Mouse (Mus musculus) heart, postnatal 36 days (tissue): ENCODE data around the gene Eme2. TPM values are rescaled to one million over a fixed set of nuclear protein-coding genes. Genes with fewer than 3 reads are reported as not detected.

Experiments
- DNase-seq, 2 experiments: peaks; one replicate each; pipeline ENCODE4 v3.0.0; 2021 to 2022
- intact Hi-C: fragments of 180-260 bp; cut with DNase I; formaldehyde crosslinking; loops from one replicate; pipeline ENCODE4 v1.15.1; 2025
- total RNA-seq, 2 experiments: library from RNA; stranded (reverse); gene quantifications; 2 replicates each; pipeline ENCODE4 v1.2.3; 2021

Gene Eme2
- total RNA-seq, 2 experiments from 2014 or later: 18.8 to 19.0 TPM

GRCm38 (mm10) chr17:24881738-24882440 is 13.0 kb downstream of the Eme2 start:
- peak in 1 of 2 experiments; percentile 41 for DNase-seq
- intact Hi-C loops: loop anchor here (5.0 kb wide), 1 partner anchor 135 kb away; no protein-coding TSS in a partner anchor

DNA sequence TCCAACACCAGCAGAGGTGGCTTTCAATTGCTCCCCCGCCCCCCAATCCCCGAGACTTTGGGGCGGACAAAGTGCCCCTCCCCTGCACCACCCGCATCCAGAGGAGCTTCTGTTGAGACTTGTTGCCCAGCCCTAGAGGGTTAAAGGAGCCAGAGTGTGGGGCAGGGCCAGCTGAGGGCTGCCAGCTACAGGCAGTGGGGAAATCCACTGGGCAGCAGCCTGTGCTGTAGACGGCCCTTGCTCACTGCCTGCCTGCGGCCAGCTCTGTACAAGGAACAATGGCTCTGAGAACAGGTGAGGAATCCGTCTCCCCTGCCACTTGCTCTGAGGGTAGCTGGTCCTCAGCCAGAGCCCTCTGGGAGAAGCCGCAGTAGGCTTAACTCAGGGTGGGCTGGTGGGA is 16.4 kb downstream of the Eme2 start:
- intact Hi-C loops: no loop called here
- DNase-seq: no peak

- intact Hi-C loops: no loop called here
- peak; percentile 52 to 69 for DNase-seq
Observed at GRCm38 (mm10) chr17:24878117-24878397, 16.8 kb downstream of the Eme2 start.

GRCm38 (mm10) chr17:24877336-24878116 is 17.4 kb downstream of the Eme2 start:
- intact Hi-C loops: no loop called here
- DNase-seq: no peak

DNA sequence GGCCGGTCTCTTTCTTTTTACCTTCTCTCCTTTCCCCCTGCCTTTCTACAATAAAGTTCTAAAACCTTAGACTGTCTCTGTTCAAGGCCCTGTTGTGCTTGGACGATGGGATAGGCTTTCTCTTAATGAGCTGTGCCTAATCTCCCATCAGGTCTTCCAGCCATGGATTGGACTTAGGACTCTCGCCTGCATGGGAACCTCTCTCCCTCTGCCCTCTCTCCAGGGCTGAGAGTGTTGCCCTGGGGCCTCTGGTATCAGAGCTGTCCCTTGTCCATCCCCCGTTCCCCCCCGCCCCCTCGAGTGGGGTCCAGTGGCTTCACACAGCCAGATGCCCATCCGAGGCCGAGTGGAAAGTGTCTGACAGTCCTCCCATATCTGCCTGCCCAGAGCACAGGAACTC is 19.9 kb downstream of the Eme2 start:
- DNase-seq: no peak
- intact Hi-C loops: no loop called here

DNA sequence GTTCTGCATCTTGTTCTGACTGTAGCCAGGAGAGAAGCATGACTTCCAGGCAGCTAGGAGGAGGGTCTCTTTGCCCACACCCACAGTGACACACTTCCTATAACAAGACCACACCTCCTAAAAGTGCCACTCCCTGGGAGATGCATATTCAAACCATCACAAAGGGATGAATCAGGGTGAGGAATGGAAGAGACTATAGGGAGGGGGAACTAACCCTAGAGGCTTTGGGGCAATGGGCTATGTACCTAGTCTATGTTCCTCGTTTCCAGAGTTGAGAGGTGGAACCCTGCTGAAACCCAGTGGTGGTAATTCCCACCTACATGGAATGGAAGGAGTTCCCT is 20.5 kb downstream of the Eme2 start:
- intact Hi-C loops: no loop called here
- no peak for DNase-seq

DNA sequence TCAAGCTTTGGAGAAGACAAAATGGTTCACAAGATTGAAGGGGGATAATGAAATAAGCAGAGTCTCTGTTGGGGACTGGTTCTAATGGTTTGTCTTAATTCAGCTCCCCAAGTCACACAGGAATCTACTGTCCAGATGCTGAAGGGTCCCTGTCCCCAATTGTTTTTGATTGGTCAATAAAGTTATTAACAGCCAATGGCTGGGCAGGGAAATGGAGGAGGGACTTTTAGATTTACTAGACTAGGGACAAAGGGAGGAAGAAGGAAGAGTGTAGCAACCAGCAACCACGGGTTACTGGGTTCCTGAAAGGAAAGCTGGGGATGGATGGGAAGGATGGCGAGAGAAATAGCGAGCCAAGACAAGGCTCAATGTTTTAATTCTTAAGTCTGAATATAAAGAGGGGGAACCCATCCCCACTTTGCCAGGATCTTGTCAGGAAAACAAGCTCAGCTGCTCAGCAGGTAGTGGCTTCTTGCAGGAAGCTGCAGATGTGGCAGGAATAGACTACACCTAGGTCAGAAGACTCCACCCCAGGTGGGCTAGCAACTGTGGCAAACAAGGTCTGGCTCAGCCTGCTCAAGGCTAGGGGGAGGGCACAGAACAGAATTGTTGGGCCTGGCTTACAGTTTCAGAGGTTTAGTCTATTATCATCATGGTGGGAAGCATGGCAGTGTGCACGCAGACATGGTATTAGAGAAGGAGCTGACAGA is 21.0 kb downstream of the Eme2 start:
- intact Hi-C loops: no loop called here
- DNase-seq: no peak

- DNase-seq: no peak
- intact Hi-C loops: no loop called here
Observed at GRCm38 (mm10) chr17:24867914-24868313, 27.0 kb downstream of the Eme2 start.

DNA sequence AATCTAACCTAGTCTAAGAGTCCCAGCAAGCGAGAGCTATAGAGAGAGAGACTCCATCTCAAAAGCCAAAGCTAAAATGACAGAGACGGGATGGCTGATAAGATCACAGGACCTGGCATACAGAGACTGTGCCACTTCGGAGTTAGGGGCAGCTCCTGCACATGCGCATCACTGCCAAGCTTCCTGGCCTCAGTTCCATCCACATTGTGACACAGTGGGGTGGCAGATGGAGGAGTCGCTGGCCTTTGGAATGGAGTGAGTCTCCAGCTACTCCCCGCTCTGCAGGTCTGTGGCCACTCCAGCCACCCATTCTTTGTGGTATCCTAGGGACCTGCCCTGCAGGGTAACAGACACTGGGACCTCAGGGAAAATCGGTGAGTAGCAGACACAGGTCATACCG is 29.1 kb downstream of the Eme2 start, which contains the start of gene Igfals:
Gene Igfals, plus strand, starts transcription at position 222 of the 400 bp plus-strand sequence.
- intact Hi-C loops: no loop called here
- DNase-seq: no peak

DNA sequence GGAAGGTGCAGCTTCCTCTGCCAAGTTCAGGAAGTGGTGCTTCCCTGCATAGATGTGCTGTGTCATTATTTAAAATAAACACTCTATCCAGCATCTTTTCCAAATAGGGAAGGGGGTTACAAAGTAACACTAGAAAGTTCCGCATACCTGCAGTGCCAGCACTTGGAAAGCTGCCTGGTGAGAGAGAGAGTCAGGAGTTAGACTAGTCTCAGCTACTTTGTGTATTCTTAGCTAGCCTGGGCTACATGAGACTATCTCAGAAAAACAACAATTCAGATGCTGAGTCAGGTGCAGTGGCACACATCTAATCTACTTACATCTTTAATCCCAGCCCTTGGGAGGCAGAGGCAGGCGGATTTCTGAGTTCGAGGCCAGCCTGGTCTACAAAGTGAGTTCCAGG is 33.1 kb downstream of the Eme2 start:
- intact Hi-C loops: no loop called here
- DNase-seq: no peak

DNA sequence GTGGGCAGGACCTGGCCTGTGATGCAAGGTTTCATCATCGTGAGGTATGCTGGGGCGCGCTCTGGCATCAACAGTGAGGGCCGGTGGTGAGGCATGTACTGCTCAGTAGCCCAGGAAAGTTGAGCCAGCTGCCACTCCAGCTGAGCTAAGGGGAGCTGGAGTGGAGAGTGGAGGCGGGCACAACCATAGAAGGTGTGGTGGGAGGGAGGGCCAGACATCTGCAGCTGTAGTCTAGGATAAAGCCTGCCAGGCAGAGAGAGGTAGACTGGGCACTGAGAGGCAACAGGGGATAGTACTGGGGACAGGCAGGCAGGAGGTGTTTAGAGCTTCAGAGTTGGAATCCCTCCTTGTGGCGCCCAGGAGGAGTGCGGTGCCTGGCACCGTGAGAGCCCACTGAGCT is 34.8 kb downstream of the Eme2 start:
- no peak for DNase-seq
- intact Hi-C loops: no loop called here

DNA sequence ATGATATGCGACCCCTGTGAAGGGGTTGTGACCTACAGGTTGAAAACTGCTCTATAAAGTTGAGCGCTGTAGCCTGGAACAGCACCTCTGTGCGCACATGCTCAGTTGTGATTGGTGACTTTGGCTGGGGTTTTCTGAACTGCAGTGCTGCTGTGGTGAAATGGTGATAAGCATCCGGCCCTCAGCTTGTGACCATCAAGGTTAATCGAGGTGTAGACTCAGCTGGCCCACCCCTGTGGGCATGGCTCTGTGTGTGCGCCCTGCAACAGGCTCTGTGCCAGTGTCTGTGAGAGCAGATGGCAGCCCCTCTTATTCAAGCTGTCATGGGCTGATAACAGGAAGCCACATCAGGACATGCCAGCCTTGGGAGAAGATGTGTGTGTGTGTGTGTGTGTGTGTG is 35.9 kb downstream of the Eme2 start:
- intact Hi-C loops: no loop called here
- no peak for DNase-seq

GRCm38 (mm10) chr17:24857831-24858470 is 36.9 kb downstream of the Eme2 start:
- no peak for DNase-seq
- intact Hi-C loops: no loop called here

DNA sequence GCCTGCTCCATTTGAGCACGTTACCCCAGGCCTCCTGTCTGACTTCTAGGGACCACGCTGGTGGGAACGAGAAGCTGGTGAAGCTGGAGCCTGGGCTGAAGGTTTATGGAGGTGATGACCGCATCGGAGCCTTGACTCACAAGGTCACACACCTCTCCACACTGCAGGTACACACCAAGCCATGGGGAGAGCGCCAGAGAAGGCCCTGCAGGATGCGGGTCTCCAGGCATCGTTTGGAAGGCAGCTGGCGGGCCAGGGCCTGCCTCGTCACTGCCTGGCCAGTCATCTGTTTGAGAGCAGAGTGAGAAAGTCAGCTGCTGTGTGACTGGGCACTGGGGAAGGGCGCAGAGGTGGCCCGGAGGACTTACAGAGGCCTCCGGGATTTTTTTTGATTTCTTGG is 38.3 kb downstream of the Eme2 start:
- DNase-seq: no peak
- intact Hi-C loops: no loop called here

DNA sequence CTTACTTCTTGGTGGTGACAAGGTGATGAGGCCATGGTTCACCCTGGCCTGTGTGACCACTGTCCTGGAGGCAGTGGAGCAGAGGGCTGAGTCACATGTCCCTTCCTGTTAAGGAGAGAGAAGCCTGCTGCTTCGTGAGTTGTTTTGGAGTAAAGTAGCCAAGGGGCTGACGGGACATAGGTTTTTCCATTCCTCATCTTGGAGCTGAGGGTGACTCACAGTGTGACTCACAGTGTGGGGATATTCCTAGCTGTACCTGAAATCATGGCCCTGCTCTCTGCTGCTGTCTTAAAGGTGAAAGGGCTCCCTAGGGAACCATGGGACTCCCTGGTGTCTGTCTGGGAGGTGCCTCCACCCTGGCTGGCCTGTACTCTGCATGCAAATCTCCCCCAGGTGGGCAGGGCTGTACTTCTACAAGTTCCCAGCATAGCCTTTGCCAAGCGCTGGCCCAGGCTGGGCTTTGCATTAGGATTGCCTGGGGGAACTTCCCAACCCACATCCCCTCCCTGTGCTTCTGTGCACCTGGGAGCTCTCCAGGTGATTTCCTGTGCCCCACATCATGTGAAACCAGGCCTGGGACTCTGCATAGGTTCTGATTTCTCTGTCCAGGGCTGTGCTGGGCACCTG is 38.9 kb downstream of the Eme2 start:
- intact Hi-C loops: no loop called here
- DNase-seq: no peak

- no peak for DNase-seq
- intact Hi-C loops: loop anchor here (2.0 to 5.0 kb wide), 2 partner anchors 35 to 86 kb away; partner anchors contain the start of genes Mapk8ip3, Nubp2 and Spsb3
Observed at GRCm38 (mm10) chr17:24851381-24852125, 43.3 kb downstream of the Eme2 start.

DNA sequence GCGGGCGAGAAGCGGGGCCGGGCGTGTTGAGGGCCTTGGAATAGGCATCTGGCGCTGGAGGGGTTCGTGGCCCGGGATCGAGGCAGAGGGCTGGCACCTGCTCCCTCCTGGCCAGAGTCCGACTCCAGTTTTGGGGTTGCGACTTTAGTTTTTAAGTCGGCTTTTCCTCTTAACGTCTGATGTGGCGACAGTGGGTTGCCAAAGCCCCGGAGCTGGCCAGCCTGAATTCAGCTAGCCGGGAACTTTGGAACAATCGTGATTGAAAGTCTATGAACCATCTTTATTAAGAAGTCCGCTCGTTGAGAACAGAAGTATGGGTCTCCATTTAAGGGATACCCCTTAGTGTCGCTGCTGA is 44.1 kb downstream of the Eme2 start:
- intact Hi-C loops: loop anchor here (2.0 to 5.0 kb wide), 2 partner anchors 36 to 87 kb away; partner anchors contain the start of genes Mapk8ip3, Nubp2 and Spsb3
- DNase-seq: no peak

DNA sequence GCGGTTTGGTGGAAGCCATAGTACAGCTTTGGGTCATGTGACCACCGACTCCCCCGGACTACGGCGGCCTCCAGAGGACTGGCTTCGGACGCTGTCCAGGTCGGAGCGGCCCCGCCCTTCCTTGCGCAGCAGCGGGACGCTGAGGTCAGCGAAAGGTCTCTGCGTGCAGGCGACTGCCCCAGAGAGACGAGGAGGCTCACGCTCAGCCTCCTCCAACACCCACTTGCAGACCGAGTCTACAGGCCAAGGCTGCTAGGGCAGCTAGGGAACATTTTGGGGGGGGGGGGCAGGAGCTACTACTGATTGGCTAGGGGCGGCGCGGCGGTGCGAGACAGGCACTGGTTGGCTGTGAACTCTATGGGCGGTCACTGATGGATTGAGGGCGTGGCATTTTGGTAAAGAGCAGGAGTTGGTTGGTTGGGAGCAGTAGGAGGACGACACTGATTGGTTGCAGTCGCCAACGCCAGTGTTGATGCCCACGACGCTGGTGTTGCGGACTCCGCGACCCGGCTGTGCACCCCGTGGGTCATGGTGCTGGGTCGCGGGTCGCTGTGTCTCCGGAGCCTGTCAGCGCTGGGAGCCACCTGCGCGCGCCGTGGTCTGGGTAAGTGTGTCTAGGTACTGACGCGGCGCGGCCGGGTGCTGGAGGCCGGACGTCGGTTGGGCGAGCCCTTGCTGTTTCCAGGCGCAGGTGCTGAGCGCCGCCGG is 44.7 kb downstream of the Eme2 start, which contains the start of gene Fahd1:
Gene Fahd1, minus strand, starts transcription at position 300 of the 708 bp plus-strand sequence.
- intact Hi-C loops: loop anchor here (2.0 to 5.0 kb wide), 2 partner anchors 37 to 87 kb away; partner anchors contain the start of genes Mapk8ip3, Nubp2 and Spsb3

DNA sequence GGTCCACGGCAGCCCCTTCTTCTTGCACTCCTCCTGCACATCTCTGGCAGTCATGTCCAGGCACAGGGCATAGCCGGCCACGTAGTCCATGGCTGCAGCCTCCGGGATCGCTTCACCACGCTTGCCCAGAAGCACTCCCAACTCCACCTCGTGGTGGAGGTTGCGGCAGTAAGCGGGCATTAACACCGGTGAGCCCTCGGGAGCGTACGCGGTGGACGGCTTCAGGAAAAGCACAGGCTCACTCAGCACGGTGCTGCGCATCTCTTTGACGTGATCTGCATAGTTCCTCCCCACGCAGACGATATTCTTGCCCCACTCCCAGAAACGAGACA is 45.2 kb downstream of the Eme2 start:
- intact Hi-C loops: loop anchor here (2.0 to 5.0 kb wide), 2 partner anchors 37 to 88 kb away; partner anchors contain the start of genes Mapk8ip3, Nubp2 and Spsb3
- DNase-seq: no peak

More for the DNA sequence above, 44.7 kb downstream of the Eme2 start, which contains the start of gene Fahd1:
- DNase-seq: peak; percentile 91 to 98
